Comparison of ENCODE assay signal across 8 mouse cellular contexts in the genomic region with DNA sequence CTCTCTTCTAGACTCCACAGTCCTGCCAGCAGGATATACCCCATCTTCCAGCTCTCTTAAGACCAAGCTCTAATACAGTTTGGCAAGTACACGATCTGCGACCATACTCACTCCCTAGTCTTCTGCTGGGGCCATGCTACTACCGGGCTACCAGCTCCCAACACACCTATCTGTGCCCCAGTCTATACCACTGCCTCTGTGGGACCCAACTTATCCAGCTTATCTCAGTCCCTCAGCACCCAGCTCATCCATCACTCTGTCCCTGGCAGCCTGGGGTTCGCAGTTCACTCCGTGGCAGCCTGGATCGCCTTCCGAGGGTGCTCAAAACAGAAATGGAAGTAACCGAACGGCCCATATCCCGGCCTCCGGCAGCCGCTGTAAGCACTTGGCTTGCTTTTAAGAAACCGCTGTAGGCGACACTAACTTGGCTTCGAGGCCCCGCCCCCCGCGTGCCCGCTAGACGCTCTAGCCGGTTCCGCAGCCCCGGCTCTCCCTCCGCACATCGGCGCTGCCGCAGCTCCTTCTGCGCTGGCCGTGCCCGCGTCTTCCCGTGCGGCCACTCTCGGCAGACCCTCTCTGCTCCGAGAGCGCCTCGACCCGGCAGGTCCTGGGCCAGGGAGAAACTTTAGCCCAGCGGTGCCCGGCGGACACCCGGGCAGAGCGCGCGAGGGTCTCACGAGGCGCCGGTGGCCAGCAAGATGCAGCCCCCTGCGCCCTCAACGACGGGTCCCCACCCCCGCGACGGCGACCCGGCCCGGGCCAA. TPM values are rescaled to one million over a fixed set of nuclear protein-coding genes. Genes with fewer than 3 reads are reported as not detected.
DNase-seq lines count a peak whose midpoint lies in the region; ATAC-seq lines count a peak whose summit lies in the region.

No protein-coding gene starts in this region.

- H3K27ac ChIP-seq in intestine, embryonic 14.5 days (ENCODE audit: low read depth) = peak overlapping the region; percentile 80
- peak overlapping the region; percentile 89 for H3K27ac ChIP-seq in liver, embryonic 13.5 days

- WGBS in intestine, embryonic 14.5 days = under 1% methylated on average over 57 of the region's 57 CpGs
- WGBS in liver, embryonic 13.5 days (ENCODE audit: insufficient replicate concordance) = under 1% methylated on average over 57 of the region's 57 CpGs

- peak; percentile 70 for DNase-seq in right cerebral cortex, adult 18-20 months
- no peak for DNase-seq in right cerebral cortex, adult 2 months (ENCODE audit: low spot score in 2 of 2)
- peak; percentile 57 to 76 for DNase-seq in cerebellum, postnatal 25 days
- peak; percentile 72 for DNase-seq in gastrocnemius, postnatal 25 days
- peak; percentile 80 for DNase-seq in intestine, embryonic 14.5 days (ENCODE audit: low spot score)
- DNase-seq in liver, embryonic 13.5 days = peak; percentile 72
- peak; percentile 85 for DNase-seq in naive thymus-derived CD4-positive, alpha-beta T cell, adult 2 months (ENCODE audit: low read depth)
- DNase-seq in testis, postnatal 14 days (ENCODE audit: low spot score) = peak; percentile 78

- H3K4me2 ChIP-seq in intestine, embryonic 14.5 days (ENCODE audit: low read length) = peak overlapping the region; percentile 97
- H3K4me2 ChIP-seq in liver, embryonic 13.5 days = peak overlapping the region; percentile 100

- peak overlapping the region; percentile 77 for H3K9ac ChIP-seq in intestine, embryonic 14.5 days (ENCODE audit: low read length)
- peak overlapping the region; percentile 94 for H3K9ac ChIP-seq in liver, embryonic 13.5 days

- H3K9me3 ChIP-seq in intestine, embryonic 14.5 days (ENCODE audit: control insufficient read depth, low read length) = no peaks in the 10 kb centered on the region
- no peaks in the 10 kb centered on the region for H3K9me3 ChIP-seq in liver, embryonic 13.5 days (replicated peaks)

- H3K4me1 ChIP-seq in intestine, embryonic 14.5 days (replicated peaks; ENCODE audit: control insufficient read depth, insufficient read depth, low read length) = peaks cover 23% of the 10 kb centered on the region
- H3K4me1 ChIP-seq in liver, embryonic 13.5 days (replicated peaks) = peaks cover 37% of the 10 kb centered on the region

- peaks cover 29% of the 10 kb centered on the region for H3K36me3 ChIP-seq in intestine, embryonic 14.5 days (ENCODE audit: control insufficient read depth, insufficient read depth, low read length)
- H3K36me3 ChIP-seq in liver, embryonic 13.5 days = peaks cover 27% of the 10 kb centered on the region

- no peaks in the 10 kb centered on the region for H3K27me3 ChIP-seq in intestine, embryonic 14.5 days (replicated peaks; ENCODE audit: control insufficient read depth, insufficient read depth, low read length)
- no peaks in the 10 kb centered on the region for H3K27me3 ChIP-seq in liver, embryonic 13.5 days

- ATAC-seq in intestine, embryonic 14.5 days (replicated peaks; ENCODE audit: low FRiP score, low TSS enrichment, low read depth) = peak; percentile 4; the same call in 1 of the 2 replicates
- ATAC-seq in liver, embryonic 13.5 days (ENCODE audit: low read depth) = peak; percentile 71

- peak overlapping the region; percentile 93 for H3K4me3 ChIP-seq in intestine, embryonic 14.5 days (ENCODE audit: low read depth, low read length)
- H3K4me3 ChIP-seq in liver, embryonic 13.5 days (replicated peaks) = peak overlapping the region; percentile 98

RNA-seq across cellular contexts. Expression of gene Mtfr1l, which starts 0.9 kb away (rescaled TPM):
- 100 to 1,000 TPM; 120 to 122 TPM for total RNA-seq in gastrocnemius, postnatal 25 days (2021)
- 109 and 117 TPM in 2 replicates for polyA plus RNA-seq in intestine, embryonic 14.5 days (2014; fragmentation: Nextera tagmentation; extraction: Ambion mirVana)
- 53.7 and 59.2 TPM in 2 replicates for polyA plus RNA-seq in liver, embryonic 13.5 days (2015; fragmentation: Nextera tagmentation; extraction: Ambion mirVana)

RNA-seq across cellular contexts. Expression of gene Selenon, which starts 17.7 kb away (rescaled TPM):
- 1 to 10 TPM; 6.5 to 7.2 TPM for total RNA-seq in gastrocnemius, postnatal 25 days (2021)
- 14.7 and 15.6 TPM in 2 replicates for polyA plus RNA-seq in intestine, embryonic 14.5 days (2014; fragmentation: Nextera tagmentation; extraction: Ambion mirVana)
- 1.8 and 2.3 TPM in 2 replicates for polyA plus RNA-seq in liver, embryonic 13.5 days (2015; fragmentation: Nextera tagmentation; extraction: Ambion mirVana)

RNA-seq across cellular contexts. Expression of gene Aunip, which starts 23.5 kb away (rescaled TPM):
- not detected for total RNA-seq in gastrocnemius, postnatal 25 days (2021)
- 7.8 and 8.2 TPM in 2 replicates for polyA plus RNA-seq in intestine, embryonic 14.5 days (2014; fragmentation: Nextera tagmentation; extraction: Ambion mirVana)
- 25.4 and 30.6 TPM in 2 replicates for polyA plus RNA-seq in liver, embryonic 13.5 days (2015; fragmentation: Nextera tagmentation; extraction: Ambion mirVana)

RNA-seq across cellular contexts. Expression of gene Paqr7, which starts 37.8 kb away (rescaled TPM):
- total RNA-seq in gastrocnemius, postnatal 25 days (2021) = 1 to 10 TPM; 2.3 to 4.9 TPM
- polyA plus RNA-seq in intestine, embryonic 14.5 days (2014; fragmentation: Nextera tagmentation; extraction: Ambion mirVana) = 1.3 and 2.1 TPM in 2 replicates
- 6.5 and 7.4 TPM in 2 replicates for polyA plus RNA-seq in liver, embryonic 13.5 days (2015; fragmentation: Nextera tagmentation; extraction: Ambion mirVana)

Comparison
In these comparisons a context has a peak if more than half of its experiments do, and no peak if none do; other contexts are left out.
1. DNase-seq: peak in right cerebral cortex, adult 18-20 months (single experiment), cerebellum, postnatal 25 days (2 of 2), gastrocnemius, postnatal 25 days (single experiment), intestine, embryonic 14.5 days (single experiment), liver, embryonic 13.5 days (single experiment), naive thymus-derived CD4-positive, alpha-beta T cell, adult 2 months (single experiment) and testis, postnatal 14 days (single experiment); none in right cerebral cortex, adult 2 months (0 of 2).